Mouse (Mus musculus) lung, postnatal 0 days (tissue): Measurements from ENCODE around the gene Sinhcaf.

Experiments used
- CTCF ChIP-seq: IDR thresholded peaks from 2 replicates; pipeline ENCODE4 v1.5.1; 2016; ENCODE audit warnings: antibody characterized with exemption, mild to moderate bottlenecking
- EP300 ChIP-seq: IDR thresholded peaks from 2 replicates; pipeline ENCODE4 v1.6.1; 2016; ENCODE audit warnings: antibody characterized with exemption, mild to moderate bottlenecking, control low read depth

DNA sequence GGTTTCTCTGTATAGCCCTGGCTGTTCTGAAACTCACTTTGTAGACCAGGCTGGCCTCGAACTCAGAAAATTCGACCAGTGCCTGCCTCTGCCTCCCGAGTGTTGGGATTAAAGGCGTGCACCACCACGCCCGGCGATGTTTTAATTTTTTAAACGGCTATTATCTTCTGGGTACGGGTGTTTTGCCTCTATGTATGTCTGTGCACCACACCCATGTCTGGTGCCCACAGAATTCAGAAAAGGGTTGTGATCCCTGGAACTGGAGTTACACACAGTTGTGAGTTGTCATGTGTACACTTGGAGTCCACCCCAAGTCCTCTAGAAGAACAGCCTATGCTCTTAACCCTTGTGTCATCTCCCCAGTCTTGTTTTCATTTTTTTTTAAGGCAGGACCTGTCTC is 39.3 kb downstream of the Sinhcaf start:
- no peak for TF ChIP-seq EP300
- no peak for TF ChIP-seq CTCF
